Mouse (Mus musculus) lung, postnatal 4 days (tissue): ENCODE results near the gene Jazf1.

Experiments
- DNase-seq, 2 experiments: peaks; one replicate each; pipeline ENCODE4 v3.0.0; 2021

Jazf1 gene

GRCm38 (mm10) chr6:52954441-52954840 is 114.0 kb downstream of the Jazf1 start:
- DNase-seq, result peak; percentile 63 to 84

GRCm38 (mm10) chr6:52952526-52952900 is 115.9 kb downstream of the Jazf1 start:
- DNase-seq, result no peak

GRCm38 (mm10) chr6:52951871-52952525 is 116.4 kb downstream of the Jazf1 start:
- DNase-seq, result no peak

GRCm38 (mm10) chr6:52950371-52950770 is 118.1 kb downstream of the Jazf1 start:
- no peak for DNase-seq

- no peak for DNase-seq
Observed at GRCm38 (mm10) chr6:52942534-52942933, 125.9 kb downstream of the Jazf1 start.

- DNase-seq, result no peak
Observed at GRCm38 (mm10) chr6:52942101-52942500, 126.3 kb downstream of the Jazf1 start.

- DNase-seq, result no peak
Observed at GRCm38 (mm10) chr6:52937916-52938315, 130.5 kb downstream of the Jazf1 start.

GRCm38 (mm10) chr6:52936995-52937394 is 131.4 kb downstream of the Jazf1 start:
- DNase-seq, result peak; percentile 56 to 60

- DNase-seq, result no peak
Observed at GRCm38 (mm10) chr6:52934021-52934420, 134.4 kb downstream of the Jazf1 start.

- no peak for DNase-seq
Observed at GRCm38 (mm10) chr6:52932603-52933178, 135.7 kb downstream of the Jazf1 start.

- DNase-seq, result no peak
Observed at GRCm38 (mm10) chr6:52929358-52929757, 139.1 kb downstream of the Jazf1 start.

- DNase-seq, result no peak
Observed at GRCm38 (mm10) chr6:52926947-52927346, 141.5 kb downstream of the Jazf1 start.

GRCm38 (mm10) chr6:52925458-52926042 is 142.9 kb downstream of the Jazf1 start:
- DNase-seq, result no peak

GRCm38 (mm10) chr6:52921248-52921647 is 147.2 kb downstream of the Jazf1 start:
- no peak for DNase-seq

GRCm38 (mm10) chr6:52920719-52921118 is 147.7 kb downstream of the Jazf1 start:
- no peak for DNase-seq

- DNase-seq, result no peak
Observed at GRCm38 (mm10) chr6:52919442-52919841, 149.0 kb downstream of the Jazf1 start.

- peak; percentile 57 to 81 for DNase-seq
Observed at GRCm38 (mm10) chr6:52918980-52919379, 149.5 kb downstream of the Jazf1 start.

GRCm38 (mm10) chr6:52917471-52917870 is 151.0 kb downstream of the Jazf1 start:
- no peak for DNase-seq

- no peak for DNase-seq
Observed at GRCm38 (mm10) chr6:52916836-52917376, 151.5 kb downstream of the Jazf1 start.

- DNase-seq, result no peak
Observed at GRCm38 (mm10) chr6:52914921-52915320, 153.5 kb downstream of the Jazf1 start.

- no peak for DNase-seq
Observed at GRCm38 (mm10) chr6:52912143-52912918, 156.1 kb downstream of the Jazf1 start.

- no peak for DNase-seq
Observed at GRCm38 (mm10) chr6:52906801-52907200, 161.6 kb downstream of the Jazf1 start.

- DNase-seq, result no peak
Observed at GRCm38 (mm10) chr6:52905100-52905499, 163.3 kb downstream of the Jazf1 start.
